Mouse (Mus musculus): Measurements from ENCODE around the gene Hdac9. TPM values are rescaled to one million over a fixed set of nuclear protein-coding genes. Genes with fewer than 3 reads are reported as not detected.

Gene Hdac9
- polyA plus RNA-seq, 1 experiment from 2014 or later: 13.6 TPM

DNA sequence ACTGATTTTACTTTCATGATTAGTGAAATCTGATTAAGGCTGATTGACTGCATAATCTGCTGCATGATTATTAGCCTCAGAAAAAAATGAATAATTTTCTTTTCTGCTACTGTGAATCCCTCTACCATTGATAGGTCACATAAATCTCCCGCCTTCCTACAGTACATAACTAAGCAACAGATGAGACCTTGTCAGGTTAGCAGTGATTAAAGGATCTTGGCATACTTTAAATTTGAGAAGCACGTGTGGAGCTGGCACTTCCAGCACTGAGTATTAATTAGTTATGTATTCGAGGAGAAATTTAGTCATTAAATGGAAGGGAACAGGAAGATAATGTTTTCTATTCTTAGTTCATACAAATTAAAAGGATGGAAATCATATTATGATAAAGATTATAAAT lies 347.8 kb downstream of the Hdac9 start:
- Histone ChIP-seq H3K36me3 (ENCODE audit: control insufficient read depth, insufficient read depth) (no peaks in the 10 kb centered on the region), H3K4me2 (ENCODE audit: low read length) (no peak overlapping the region), H3K4me3 (replicated peaks; ENCODE audit: low read length) (no peak overlapping the region), H3K9ac (replicated peaks; ENCODE audit: low read depth, low read length) (no peak overlapping the region), H3K27me3 (replicated peaks; ENCODE audit: control insufficient read depth, insufficient read depth, low read length) (no peaks in the 10 kb centered on the region), H3K27ac (ENCODE audit: low read length) (no peak overlapping the region), H3K9me3 (ENCODE audit: control insufficient read depth, low read length) (no peaks in the 10 kb centered on the region), H3K4me1 (replicated peaks; ENCODE audit: control insufficient read depth, insufficient read depth, low read length) (peaks cover 2% of the 10 kb centered on the region; the same call in 1 of the 2 replicates)
- ATAC-seq: peak; percentile 90
- WGBS: 25% methylated on average over 3 of the region's 3 CpGs

DNA sequence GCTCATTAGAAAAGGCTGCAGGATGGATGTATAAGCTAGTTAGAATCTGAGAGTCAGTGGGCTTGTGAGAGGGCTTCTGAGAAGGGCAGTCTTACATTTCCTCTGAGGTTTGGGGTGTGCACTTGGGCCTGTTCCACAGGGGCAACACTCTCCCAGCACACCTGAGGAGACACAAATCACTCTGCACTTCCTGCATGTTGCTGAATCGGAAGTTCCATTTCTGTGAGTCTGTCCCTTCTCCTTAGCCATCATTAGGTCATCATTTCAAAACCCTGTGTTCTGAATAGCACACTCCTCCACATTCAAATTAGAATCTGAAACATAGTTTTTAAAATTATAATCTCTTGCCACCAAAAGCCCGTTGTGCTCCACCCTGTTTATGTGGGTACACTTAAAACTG lies 354.6 kb downstream of the Hdac9 start:
- ATAC-seq: no peak
- Histone ChIP-seq H3K4me3 (replicated peaks; ENCODE audit: low read length) (no peak overlapping the region), H3K4me2 (ENCODE audit: low read length) (no peak overlapping the region), H3K27ac (ENCODE audit: low read length) (no peak overlapping the region), H3K9ac (replicated peaks; ENCODE audit: low read depth, low read length) (no peak overlapping the region), H3K4me1 (replicated peaks; ENCODE audit: control insufficient read depth, insufficient read depth, low read length) (no peaks in the 10 kb centered on the region), H3K27me3 (replicated peaks; ENCODE audit: control insufficient read depth, insufficient read depth, low read length) (no peaks in the 10 kb centered on the region), H3K9me3 (ENCODE audit: control insufficient read depth, low read length) (no peaks in the 10 kb centered on the region), H3K36me3 (ENCODE audit: control insufficient read depth, insufficient read depth) (no peaks in the 10 kb centered on the region)
- 92% methylated on average over 2 of the region's 2 CpGs for WGBS

DNA sequence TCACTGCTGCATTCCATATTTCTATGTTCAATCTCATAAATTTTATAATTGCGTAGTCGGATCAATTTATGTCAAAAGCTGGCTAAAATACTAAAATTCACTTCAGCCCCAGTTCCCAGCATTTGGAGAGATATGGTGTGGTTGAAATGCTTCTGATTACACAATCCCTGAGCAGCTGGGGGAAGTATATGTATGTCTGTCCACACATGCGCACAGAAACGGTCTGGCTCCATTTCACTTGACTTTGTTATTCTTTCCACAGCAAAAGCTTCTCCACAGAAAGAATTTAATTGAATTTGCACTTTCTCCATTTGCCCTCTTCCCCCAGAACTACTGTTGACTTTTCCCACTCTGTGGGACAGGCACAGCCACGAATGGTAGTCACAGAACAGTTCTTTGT lies 357.9 kb downstream of the Hdac9 start:
- Histone ChIP-seq H3K4me3 (replicated peaks; ENCODE audit: low read length) (no peak overlapping the region), H3K4me2 (ENCODE audit: low read length) (no peak overlapping the region), H3K36me3 (ENCODE audit: control insufficient read depth, insufficient read depth) (no peaks in the 10 kb centered on the region), H3K27ac (ENCODE audit: low read length) (no peak overlapping the region), H3K9ac (replicated peaks; ENCODE audit: low read depth, low read length) (no peak overlapping the region), H3K4me1 (replicated peaks; ENCODE audit: control insufficient read depth, insufficient read depth, low read length) (no peaks in the 10 kb centered on the region), H3K27me3 (replicated peaks; ENCODE audit: control insufficient read depth, insufficient read depth, low read length) (no peaks in the 10 kb centered on the region), H3K9me3 (ENCODE audit: control insufficient read depth, low read length) (no peaks in the 10 kb centered on the region)
- ATAC-seq: no peak
- WGBS: 75% methylated on average over 5 of the region's 5 CpGs

DNA sequence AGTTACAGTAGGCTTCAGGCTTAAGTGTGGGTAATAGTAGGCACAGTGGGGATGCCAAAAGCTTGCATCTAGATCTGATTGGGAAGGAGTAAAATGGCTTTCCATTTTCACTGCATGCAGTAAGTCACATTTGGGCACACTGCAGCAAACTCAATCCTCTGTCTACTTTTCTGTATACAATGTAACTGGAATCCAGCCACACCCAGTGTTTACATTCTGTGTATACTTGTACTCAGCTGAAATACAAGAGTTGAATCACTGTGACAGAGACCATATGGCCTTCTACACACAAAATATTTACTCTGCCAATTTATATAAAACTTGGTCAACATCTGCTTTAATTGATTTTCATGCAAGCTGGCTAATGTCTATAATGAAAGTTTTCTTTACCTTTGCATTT lies 362.1 kb downstream of the Hdac9 start:
- Histone ChIP-seq H3K4me2 (ENCODE audit: low read length) (no peak overlapping the region), H3K9ac (replicated peaks; ENCODE audit: low read depth, low read length) (no peak overlapping the region), H3K27me3 (replicated peaks; ENCODE audit: control insufficient read depth, insufficient read depth, low read length) (no peaks in the 10 kb centered on the region), H3K9me3 (ENCODE audit: control insufficient read depth, low read length) (no peaks in the 10 kb centered on the region), H3K36me3 (ENCODE audit: control insufficient read depth, insufficient read depth) (no peaks in the 10 kb centered on the region), H3K4me3 (replicated peaks; ENCODE audit: low read length) (no peak overlapping the region), H3K27ac (ENCODE audit: low read length) (no peak overlapping the region), H3K4me1 (replicated peaks; ENCODE audit: control insufficient read depth, insufficient read depth, low read length) (peaks cover 3% of the 10 kb centered on the region; the same call in 1 of the 2 replicates)
- ATAC-seq: no peak

DNA sequence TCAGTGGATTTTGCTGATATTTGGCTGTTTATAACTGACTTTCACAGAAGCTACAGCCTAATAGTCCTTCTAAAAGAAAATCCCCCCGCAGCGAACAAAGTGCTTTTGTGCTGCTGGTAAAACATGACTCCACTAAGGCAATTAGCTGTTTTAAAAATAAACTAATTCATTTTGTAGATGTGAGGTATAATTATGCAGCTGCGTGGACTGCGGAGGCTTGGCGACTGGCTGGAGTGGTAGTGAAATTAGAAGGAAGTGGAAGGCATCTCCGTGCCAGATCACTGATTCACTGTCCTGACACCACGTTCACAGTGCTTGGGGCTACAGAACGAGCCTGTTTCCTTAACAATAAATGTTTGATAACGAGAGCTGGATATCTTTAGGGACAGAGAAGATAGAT lies 366.6 kb downstream of the Hdac9 start:
- H3K27me3 ChIP-seq (replicated peaks; ENCODE audit: control insufficient read depth, insufficient read depth, low read length): no peaks in the 10 kb centered on the region
- peak; percentile 65 for ATAC-seq
- no peak overlapping the region for H3K4me3 ChIP-seq (replicated peaks; ENCODE audit: low read length)
- H3K4me2 ChIP-seq (ENCODE audit: low read length): no peak overlapping the region
- no peak overlapping the region for H3K9ac ChIP-seq (replicated peaks; ENCODE audit: low read depth, low read length)
- no peaks in the 10 kb centered on the region for H3K9me3 ChIP-seq (ENCODE audit: control insufficient read depth, low read length)
- no peak overlapping the region for H3K27ac ChIP-seq (ENCODE audit: low read length)
- 29% methylated on average over 9 of the region's 9 CpGs for WGBS
- H3K36me3 ChIP-seq (ENCODE audit: control insufficient read depth, insufficient read depth): no peaks in the 10 kb centered on the region
- peaks cover 3% of the 10 kb centered on the region; the same call in 1 of the 2 replicates for H3K4me1 ChIP-seq (replicated peaks; ENCODE audit: control insufficient read depth, insufficient read depth, low read length)

DNA sequence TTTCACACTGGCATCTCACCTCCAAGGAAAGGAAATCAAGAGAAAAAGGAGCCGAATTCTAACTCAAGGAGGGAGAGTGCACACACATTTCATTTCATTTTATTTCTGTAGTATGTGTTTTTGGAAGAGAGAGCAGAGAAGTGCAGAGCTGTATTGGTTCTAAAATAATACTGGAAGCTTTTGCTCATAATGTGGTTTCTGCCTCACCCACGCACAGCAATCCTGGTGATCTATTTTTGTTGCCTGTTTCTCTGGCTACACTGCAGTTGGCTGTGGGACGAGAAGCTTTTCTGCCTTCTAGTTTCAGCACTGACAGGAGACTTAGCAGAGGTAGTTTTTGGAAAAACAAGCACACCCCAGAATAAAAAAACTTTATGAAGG lies 387.7 kb downstream of the Hdac9 start:
- Histone ChIP-seq H3K9me3 (ENCODE audit: control insufficient read depth, low read length) (no peaks in the 10 kb centered on the region), H3K4me3 (replicated peaks; ENCODE audit: low read length) (no peak overlapping the region), H3K9ac (replicated peaks; ENCODE audit: low read depth, low read length) (no peak overlapping the region), H3K4me1 (replicated peaks; ENCODE audit: control insufficient read depth, insufficient read depth, low read length) (peaks cover 22% of the 10 kb centered on the region), H3K36me3 (ENCODE audit: control insufficient read depth, insufficient read depth) (no peaks in the 10 kb centered on the region), H3K27ac (ENCODE audit: low read length) (peak overlapping the region; percentile 73), H3K4me2 (ENCODE audit: low read length) (peak overlapping the region; percentile 57), H3K27me3 (replicated peaks; ENCODE audit: control insufficient read depth, insufficient read depth, low read length) (no peaks in the 10 kb centered on the region)
- ATAC-seq: peak; percentile 37
- WGBS: 8% methylated on average over 3 of the region's 3 CpGs

DNA sequence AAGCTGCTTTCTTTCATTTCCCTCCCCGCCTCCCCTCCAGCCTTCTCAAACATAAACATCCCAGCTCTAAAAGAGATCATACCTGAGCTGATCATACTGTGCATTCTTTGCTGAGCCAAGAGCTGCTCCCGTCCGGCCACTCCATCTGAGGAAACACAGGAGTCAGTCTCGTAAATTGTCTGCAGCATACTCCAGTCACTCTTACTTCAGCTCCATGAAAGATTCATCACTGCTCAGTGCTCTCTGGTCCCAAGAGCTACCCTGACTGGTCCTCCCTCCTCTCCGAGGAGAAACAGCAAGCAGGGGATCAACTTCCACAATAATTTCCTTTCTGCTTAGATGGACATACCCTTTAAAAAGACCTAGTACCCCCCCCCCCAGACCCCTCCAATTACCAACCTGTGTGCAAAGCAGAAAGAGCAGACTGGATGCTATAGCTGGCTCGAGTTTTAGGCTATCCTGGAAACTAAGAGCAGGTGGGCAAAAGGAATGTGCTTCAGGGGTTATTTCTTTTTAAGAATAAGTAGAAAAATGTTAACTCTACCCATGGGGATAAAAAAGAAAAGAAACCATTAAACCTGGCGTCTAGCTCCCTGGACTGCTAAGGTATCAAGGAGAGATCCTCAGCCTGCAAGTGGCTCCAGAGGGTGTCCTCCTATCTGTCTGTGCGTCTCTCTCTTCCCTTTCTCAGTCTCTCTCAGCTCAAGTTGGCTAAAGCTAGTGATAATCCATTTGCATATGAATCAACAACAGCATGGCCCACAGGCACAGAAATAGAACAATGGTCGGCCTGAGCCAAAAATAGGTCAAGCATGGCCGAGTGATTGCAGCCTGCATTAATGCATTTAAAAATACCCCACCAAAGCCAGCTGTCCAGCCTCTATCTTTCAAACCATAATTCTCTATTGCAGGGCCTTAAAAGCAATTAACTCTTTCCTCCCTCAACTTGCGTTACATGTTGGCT lies 388.4 kb downstream of the Hdac9 start:
- Histone ChIP-seq H3K36me3 (ENCODE audit: control insufficient read depth, insufficient read depth) (no peaks in the 10 kb centered on the region), H3K4me3 (replicated peaks; ENCODE audit: low read length) (peak overlapping the region; percentile 41), H3K9ac (replicated peaks; ENCODE audit: low read depth, low read length) (peak overlapping the region; percentile 51), H3K27ac (ENCODE audit: low read length) (peak overlapping the region; percentile 73), H3K9me3 (ENCODE audit: control insufficient read depth, low read length) (no peaks in the 10 kb centered on the region), H3K4me2 (ENCODE audit: low read length) (peak overlapping the region; percentile 57), H3K27me3 (replicated peaks; ENCODE audit: control insufficient read depth, insufficient read depth, low read length) (no peaks in the 10 kb centered on the region), H3K4me1 (replicated peaks; ENCODE audit: control insufficient read depth, insufficient read depth, low read length) (peaks cover 22% of the 10 kb centered on the region)
- ATAC-seq: peak; percentile 87
- WGBS: 4% methylated on average over 11 of the region's 11 CpGs

DNA sequence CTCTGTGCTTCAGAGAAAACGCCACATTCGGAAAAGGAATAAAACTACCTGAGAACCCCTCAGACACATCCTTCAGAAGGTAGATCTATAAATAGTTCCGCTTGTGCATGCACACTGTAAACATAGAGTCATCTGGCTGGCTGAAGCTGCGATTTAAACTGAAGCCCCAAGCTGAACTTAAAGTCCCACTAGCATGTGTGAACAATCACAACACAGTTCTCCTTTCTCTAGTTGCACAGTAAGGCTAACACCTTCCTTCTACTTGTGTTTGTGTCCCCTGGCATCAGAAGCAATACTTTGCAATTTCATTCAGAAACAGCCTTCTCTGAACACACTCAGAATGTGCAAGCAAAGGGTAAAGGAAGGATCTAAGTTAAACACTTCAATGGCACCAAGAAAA lies 389.1 kb downstream of the Hdac9 start:
- Histone ChIP-seq H3K4me2 (ENCODE audit: low read length) (peak overlapping the region; percentile 57), H3K36me3 (ENCODE audit: control insufficient read depth, insufficient read depth) (no peaks in the 10 kb centered on the region), H3K9ac (replicated peaks; ENCODE audit: low read depth, low read length) (peak overlapping the region; percentile 51), H3K4me3 (replicated peaks; ENCODE audit: low read length) (peak overlapping the region; percentile 41), H3K27ac (ENCODE audit: low read length) (peak overlapping the region; percentile 73), H3K9me3 (ENCODE audit: control insufficient read depth, low read length) (no peaks in the 10 kb centered on the region), H3K27me3 (replicated peaks; ENCODE audit: control insufficient read depth, insufficient read depth, low read length) (no peaks in the 10 kb centered on the region), H3K4me1 (replicated peaks; ENCODE audit: control insufficient read depth, insufficient read depth, low read length) (peaks cover 22% of the 10 kb centered on the region)
- ATAC-seq: peak; percentile 16; the same call in 1 of the 2 replicates
- 41% methylated on average over 4 of the region's 4 CpGs for WGBS

DNA sequence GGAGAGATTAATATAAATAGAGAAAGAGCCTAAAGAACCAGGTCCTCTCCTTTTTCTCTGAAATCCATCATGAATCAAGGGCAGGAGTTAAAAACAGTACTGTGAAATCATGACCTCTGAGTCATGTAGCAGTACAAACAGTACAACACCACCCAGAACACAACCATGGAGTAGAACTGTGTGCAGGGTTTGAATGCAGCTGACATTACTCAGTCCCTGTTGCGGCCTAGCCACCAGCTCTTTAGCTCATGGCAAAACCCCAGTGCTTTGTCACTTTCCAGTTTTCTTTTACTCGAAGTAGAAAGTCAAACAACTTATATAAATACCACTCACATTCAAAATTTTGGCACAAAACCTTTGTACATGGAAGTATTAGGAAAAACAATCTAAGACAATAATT lies 395.4 kb downstream of the Hdac9 start:
- H3K4me3 ChIP-seq (replicated peaks; ENCODE audit: low read length): no peak overlapping the region
- no peak overlapping the region for H3K27ac ChIP-seq (ENCODE audit: low read length)
- no peaks in the 10 kb centered on the region for H3K9me3 ChIP-seq (ENCODE audit: control insufficient read depth, low read length)
- H3K36me3 ChIP-seq (ENCODE audit: control insufficient read depth, insufficient read depth): no peaks in the 10 kb centered on the region
- no peak for ATAC-seq
- no peaks in the 10 kb centered on the region; the same call in 1 of the 2 replicates for H3K4me1 ChIP-seq (replicated peaks; ENCODE audit: control insufficient read depth, insufficient read depth, low read length)
- H3K9ac ChIP-seq (replicated peaks; ENCODE audit: low read depth, low read length): no peak overlapping the region
- H3K27me3 ChIP-seq (replicated peaks; ENCODE audit: control insufficient read depth, insufficient read depth, low read length): no peaks in the 10 kb centered on the region
- WGBS: 84% methylated on average over 2 of the region's 2 CpGs
- H3K4me2 ChIP-seq (ENCODE audit: low read length): no peak overlapping the region

Measured in forebrain, embryonic 16.5 days (tissue).